ENCODE assay signal across 8 mouse cellular contexts in genomic region chr2:27473911-27474310, GRCm38 (mm10). TPM values are rescaled to one million over a fixed set of nuclear protein-coding genes. Genes with fewer than 3 reads are reported as not detected.
DNase-seq lines count a peak whose midpoint lies in the region; ATAC-seq lines count a peak whose summit lies in the region.

No protein-coding gene starts in this region.

- peaks cover 44% of the 10 kb centered on the region for H3K36me3 ChIP-seq in megakaryocyte, embryonic 14.5 days (replicated peaks; ENCODE audit: low read length)
- peaks cover 6% of the 10 kb centered on the region; the same call in 1 of the 2 replicates for H3K36me3 ChIP-seq in limb, embryonic 11.5 days (ENCODE audit: control insufficient read depth, insufficient read depth, low read length)
- H3K36me3 ChIP-seq in stomach, embryonic 14.5 days (ENCODE audit: control insufficient read depth, insufficient read depth, low read length), result peaks cover 7% of the 10 kb centered on the region; the same call in 1 of the 2 replicates

- 20% methylated on average over 4 of the region's 4 CpGs for WGBS in limb, embryonic 11.5 days
- WGBS in stomach, embryonic 14.5 days, result 9% methylated on average over 4 of the region's 4 CpGs

- peak overlapping the region; percentile 98 for H3K9ac ChIP-seq in limb, embryonic 11.5 days (ENCODE audit: low read length)
- H3K9ac ChIP-seq in stomach, embryonic 14.5 days (replicated peaks; ENCODE audit: low read depth, low read length), result peak overlapping the region; percentile 97

- H3K27ac ChIP-seq in limb, embryonic 11.5 days (replicated peaks; ENCODE audit: low read depth, low read length), result 0 out of 2 replicates have a peak overlapping the region, but pooled peaks have one; percentile 14
- H3K27ac ChIP-seq in stomach, embryonic 14.5 days (ENCODE audit: low read length), result no peak overlapping the region

- peaks cover 83% of the 10 kb centered on the region for H3K4me1 ChIP-seq in megakaryocyte, embryonic 14.5 days
- peaks cover 48% of the 10 kb centered on the region for H3K4me1 ChIP-seq in limb, embryonic 11.5 days (ENCODE audit: control insufficient read depth, insufficient read depth, low read length)
- peaks cover 43% of the 10 kb centered on the region for H3K4me1 ChIP-seq in stomach, embryonic 14.5 days (ENCODE audit: control insufficient read depth, insufficient read depth, low read length)

- H3K4me3 ChIP-seq in megakaryocyte, embryonic 14.5 days (replicated peaks), result peak overlapping the region; percentile 95
- H3K4me3 ChIP-seq in limb, embryonic 11.5 days (ENCODE audit: low read depth, low read length), result peak overlapping the region; percentile 99
- peak overlapping the region; percentile 100 for H3K4me3 ChIP-seq in stomach, embryonic 14.5 days (ENCODE audit: low read depth, low read length)

- peak overlapping the region; percentile 93 for H3K4me2 ChIP-seq in limb, embryonic 11.5 days (ENCODE audit: low read depth, severe bottlenecking)
- H3K4me2 ChIP-seq in stomach, embryonic 14.5 days (replicated peaks; ENCODE audit: low read depth, low read length), result peak overlapping the region; percentile 96

- H3K9me3 ChIP-seq in megakaryocyte, embryonic 14.5 days, result no peaks in the 10 kb centered on the region
- no peaks in the 10 kb centered on the region for H3K9me3 ChIP-seq in limb, embryonic 11.5 days (ENCODE audit: control insufficient read depth, low read length)
- H3K9me3 ChIP-seq in stomach, embryonic 14.5 days (ENCODE audit: control insufficient read depth, low read depth, low read length), result no peaks in the 10 kb centered on the region

- no peak for ATAC-seq in megakaryocyte, adult 5-6 weeks (ENCODE audit: poor library complexity, severe bottlenecking)
- no peak for ATAC-seq in limb, embryonic 11.5 days (ENCODE audit: insufficient number of reproducible peaks, low FRiP score, low TSS enrichment, low read depth)
- ATAC-seq in stomach, embryonic 14.5 days (ENCODE audit: insufficient number of reproducible peaks, insufficient read depth, low FRiP score, low read depth), result no peak

- DNase-seq in adrenal gland, postnatal 10 days, result peak; percentile 54
- no peak for DNase-seq in adrenal gland, postnatal 25 days
- DNase-seq in limb, embryonic 11.5 days (ENCODE audit: low spot score), result no peak
- DNase-seq in MN1 (ENCODE audit: low spot score), result no peak
- DNase-seq in urinary bladder, postnatal 4 days (ENCODE audit: low spot score in 2 of 2), result no peak

- no peaks in the 10 kb centered on the region for H3K27me3 ChIP-seq in megakaryocyte, embryonic 14.5 days (replicated peaks)
- no peaks in the 10 kb centered on the region for H3K27me3 ChIP-seq in limb, embryonic 11.5 days (ENCODE audit: control insufficient read depth, insufficient read depth, low read length)
- no peaks in the 10 kb centered on the region for H3K27me3 ChIP-seq in stomach, embryonic 14.5 days (ENCODE audit: control insufficient read depth, insufficient read depth, low read length)

RNA-seq across cellular contexts. Expression of gene Brd3os, which starts 31.8 kb away (rescaled TPM):
- total RNA-seq in adrenal gland, postnatal 10 days (2021), result 1 to 10 TPM; 4.8 to 5.7 TPM
- 11.0 and 12.8 TPM in 2 replicates for total RNA-seq in adrenal gland, postnatal 25 days (2021)
- 0.51 TPM in 1 of 2 replicates, not detected in the other for polyA plus RNA-seq in megakaryocyte, embryonic 14.5 days (2012; ENCODE audit: insufficient read depth, low replicate concordance)
- 0.93 TPM in 1 of 2 replicates, not detected in the other for total RNA-seq in megakaryocyte, adult 5-6 weeks (2015)
- total RNA-seq in megakaryocyte, adult 5-6 weeks (2017), result 0.11 TPM in 1 of 2 replicates, not detected in the other
- polyA plus RNA-seq in limb, embryonic 11.5 days (2014; fragmentation: Nextera tagmentation; extraction: Ambion mirVana), result 9.8 and 10.1 TPM in 2 replicates
- polyA plus RNA-seq in stomach, embryonic 14.5 days (2014; fragmentation: Nextera tagmentation; extraction: Ambion mirVana), result 11.0 and 11.5 TPM in 2 replicates

RNA-seq across cellular contexts. Expression of gene Brd3, which starts 33.6 kb away (rescaled TPM):
- total RNA-seq in adrenal gland, postnatal 10 days (2021), result 10 to 100 TPM; 83.9 to 89.7 TPM
- 81.8 and 110 TPM in 2 replicates for total RNA-seq in adrenal gland, postnatal 25 days (2021)
- 58.4 and 65.2 TPM in 2 replicates for polyA plus RNA-seq in megakaryocyte, embryonic 14.5 days (2012; ENCODE audit: insufficient read depth, low replicate concordance)
- 43.1 and 60.4 TPM in 2 replicates for total RNA-seq in megakaryocyte, adult 5-6 weeks (2015)
- 22.4 and 28.3 TPM in 2 replicates for total RNA-seq in megakaryocyte, adult 5-6 weeks (2017)
- 223 and 240 TPM in 2 replicates for polyA plus RNA-seq in limb, embryonic 11.5 days (2014; fragmentation: Nextera tagmentation; extraction: Ambion mirVana)
- 120 and 134 TPM in 2 replicates for polyA plus RNA-seq in stomach, embryonic 14.5 days (2014; fragmentation: Nextera tagmentation; extraction: Ambion mirVana)

RNA-seq across cellular contexts. Expression of gene Wdr5, which starts 41.0 kb away (rescaled TPM):
- 10 to 100 TPM; 35.2 to 38.3 TPM for total RNA-seq in adrenal gland, postnatal 10 days (2021)
- 37.3 and 40.2 TPM in 2 replicates for total RNA-seq in adrenal gland, postnatal 25 days (2021)
- 6.3 and 27.6 TPM in 2 replicates for polyA plus RNA-seq in megakaryocyte, embryonic 14.5 days (2012; ENCODE audit: insufficient read depth, low replicate concordance)
- total RNA-seq in megakaryocyte, adult 5-6 weeks (2015), result 21.3 and 22.2 TPM in 2 replicates
- total RNA-seq in megakaryocyte, adult 5-6 weeks (2017), result 42.8 and 44.8 TPM in 2 replicates
- 77.6 and 83.3 TPM in 2 replicates for polyA plus RNA-seq in limb, embryonic 11.5 days (2014; fragmentation: Nextera tagmentation; extraction: Ambion mirVana)
- 48.7 and 49.2 TPM in 2 replicates for polyA plus RNA-seq in stomach, embryonic 14.5 days (2014; fragmentation: Nextera tagmentation; extraction: Ambion mirVana)

RNA-seq across cellular contexts. Expression of gene Vav2, which starts 47.1 kb away (rescaled TPM):
- 10 to 100 TPM; 21.5 to 29.6 TPM for total RNA-seq in adrenal gland, postnatal 10 days (2021)
- 25.0 and 26.8 TPM in 2 replicates for total RNA-seq in adrenal gland, postnatal 25 days (2021)
- 2.8 and 5.5 TPM in 2 replicates for polyA plus RNA-seq in megakaryocyte, embryonic 14.5 days (2012; ENCODE audit: insufficient read depth, low replicate concordance)
- 5.9 and 8.0 TPM in 2 replicates for total RNA-seq in megakaryocyte, adult 5-6 weeks (2015)
- 11.0 and 11.5 TPM in 2 replicates for total RNA-seq in megakaryocyte, adult 5-6 weeks (2017)
- polyA plus RNA-seq in limb, embryonic 11.5 days (2014; fragmentation: Nextera tagmentation; extraction: Ambion mirVana), result 6.8 and 7.3 TPM in 2 replicates
- 7.6 and 8.0 TPM in 2 replicates for polyA plus RNA-seq in stomach, embryonic 14.5 days (2014; fragmentation: Nextera tagmentation; extraction: Ambion mirVana)
